ENCODE assay signal across 18 mouse cellular contexts in the genomic region with DNA sequence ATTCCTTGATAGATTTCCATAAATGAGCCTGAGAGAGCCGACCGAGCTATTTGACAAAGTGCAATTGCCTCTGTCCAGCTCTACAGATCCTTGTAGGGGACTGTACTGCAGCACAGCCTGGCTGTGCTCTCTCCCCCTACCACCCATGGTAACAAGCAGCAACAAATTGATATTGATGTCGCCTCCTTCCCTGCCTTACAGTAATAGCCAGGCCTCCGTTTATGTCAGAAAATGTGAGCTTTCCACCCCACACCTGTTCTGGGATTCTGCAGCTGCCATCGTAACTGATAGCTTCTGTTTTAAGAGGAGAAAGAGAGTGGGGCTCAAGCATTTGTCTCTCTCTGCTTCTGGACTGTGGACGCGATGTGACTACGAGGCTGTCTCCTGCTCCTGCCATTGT.
"Had no signal": no experiment of that assay in that cellular context is flagged by ENCODE, and none has a peak within 500 bp of the region (broad histone marks: within the 10 kb centered on the region; RNA-seq: fewer than 3 reads in every experiment).

No protein-coding gene starts in this region.

- H3K27ac ChIP-seq: kidney, postnatal 0 days; layer of hippocampus, adult 2 months; liver, embryonic 12.5 days; liver, embryonic 15.5 days; stomach, embryonic 15.5 days had no signal

- H3K9me3 ChIP-seq: liver, embryonic 12.5 days; liver, embryonic 15.5 days; stomach, embryonic 15.5 days had no signal

- H3K4me2 ChIP-seq: liver, embryonic 12.5 days; liver, embryonic 15.5 days; midbrain, embryonic 11.5 days; stomach, embryonic 15.5 days had no signal

- H3K9ac ChIP-seq: liver, embryonic 12.5 days; liver, embryonic 15.5 days; stomach, embryonic 15.5 days had no signal

- DNase-seq: kidney, adult 2 months; kidney, postnatal 25 days; layer of hippocampus, adult 9-11 months; liver; lung, adult 2 months; lung, postnatal 14 days; lung, postnatal 4 days; right cerebral cortex, postnatal 14 days; right cerebral cortex, postnatal 4 days; thymus, postnatal 25 days had no signal

- H3K36me3 ChIP-seq: liver, embryonic 12.5 days; liver, embryonic 15.5 days; stomach, embryonic 15.5 days had no signal

- H3K4me3 ChIP-seq: layer of hippocampus, adult 2 months; liver, embryonic 12.5 days; liver, embryonic 15.5 days; stomach, embryonic 15.5 days had no signal

- H3K4me1 ChIP-seq: liver, embryonic 12.5 days; liver, embryonic 15.5 days; stomach, embryonic 15.5 days had no signal

- ATAC-seq: intestine, postnatal 0 days; liver, embryonic 12.5 days; midbrain, embryonic 16.5 days had no signal

- H3K27me3 ChIP-seq: liver, embryonic 12.5 days; liver, embryonic 15.5 days; stomach, embryonic 15.5 days had no signal
